Mouse (Mus musculus) bone marrow, adult 2 months (tissue): ENCODE results near the gene Adap1. TPM values are rescaled to one million over a fixed set of nuclear protein-coding genes. Genes with fewer than 3 reads are reported as not detected.
A peak's percentile ranks its signal among the peaks of the same experiment; 100 is the strongest.

ENCODE experiments used
- H3K27ac ChIP-seq: fragments of 200-500 bp; 2 replicates; pipeline ENCODE4 v1.5.1; 2012; ENCODE audit warnings: low read depth, mild to moderate bottlenecking, control low read depth, inconsistent platforms, low read length; ENCODE audit not compliant: control insufficient read depth, poor library complexity, insufficient read depth
- H3K4me1 ChIP-seq: fragments of 200-500 bp; 2 replicates; pipeline ENCODE4 v1.6.1; 2011; ENCODE audit warnings: low read length; ENCODE audit not compliant: control insufficient read depth, insufficient read depth
- H3K4me3 ChIP-seq: fragments of 200-500 bp; replicated peaks from 2 replicates; pipeline ENCODE3; 2011; ENCODE audit warnings: mild to moderate bottlenecking, low read depth, low read length, control low read depth; ENCODE audit not compliant: control insufficient read depth
- CTCF ChIP-seq: fragments of 200-500 bp; IDR thresholded peaks from 2 replicates; pipeline ENCODE4 v1.5.1; 2011; ENCODE audit warnings: low read length, control low read depth; ENCODE audit not compliant: control insufficient read depth, insufficient read depth
- POLR2A ChIP-seq: fragments of 200-500 bp; IDR thresholded peaks from 2 replicates; pipeline ENCODE4 v1.6.1; 2011; ENCODE audit warnings: low read depth, mild to moderate bottlenecking, control low read depth, low read length, borderline replicate concordance; ENCODE audit not compliant: control insufficient read depth
- WGBS: fragments of 180-500 bp; shearing (Covaris S2); methylation state at CpG from one replicate; pipeline ENCODE4 v1.1.7; 2018; 5-methylcytosine and 5-hydroxymethylcytosine counted together
- polyA plus RNA-seq: library from polyadenylated mRNA; stranded (reverse); fragments of >200 nt; gene quantifications from 2 replicates; pipeline ENCODE4 v1.2.4, GENCODE M21; 2011; ENCODE audit warnings: low replicate concordance; ENCODE audit not compliant: missing spikeins, insufficient read depth, insufficient read length

Gene Adap1
- polyA plus RNA-seq, 1 experiment: 26.4 TPM

GRCm38 (mm10) chr5:139252910-139253245 is 72.5 kb downstream of the Adap1 start:
- 1% methylated on average over 7 of the region's 7 CpGs for WGBS
- H3K4me3 ChIP-seq: peak overlapping the region; percentile 82
- TF ChIP-seq CTCF: no peak
- TF ChIP-seq POLR2A: no peak
- peak overlapping the region; percentile 92 for H3K27ac ChIP-seq
- peaks cover 6% of the 10 kb centered on the region for H3K4me1 ChIP-seq

DNA sequence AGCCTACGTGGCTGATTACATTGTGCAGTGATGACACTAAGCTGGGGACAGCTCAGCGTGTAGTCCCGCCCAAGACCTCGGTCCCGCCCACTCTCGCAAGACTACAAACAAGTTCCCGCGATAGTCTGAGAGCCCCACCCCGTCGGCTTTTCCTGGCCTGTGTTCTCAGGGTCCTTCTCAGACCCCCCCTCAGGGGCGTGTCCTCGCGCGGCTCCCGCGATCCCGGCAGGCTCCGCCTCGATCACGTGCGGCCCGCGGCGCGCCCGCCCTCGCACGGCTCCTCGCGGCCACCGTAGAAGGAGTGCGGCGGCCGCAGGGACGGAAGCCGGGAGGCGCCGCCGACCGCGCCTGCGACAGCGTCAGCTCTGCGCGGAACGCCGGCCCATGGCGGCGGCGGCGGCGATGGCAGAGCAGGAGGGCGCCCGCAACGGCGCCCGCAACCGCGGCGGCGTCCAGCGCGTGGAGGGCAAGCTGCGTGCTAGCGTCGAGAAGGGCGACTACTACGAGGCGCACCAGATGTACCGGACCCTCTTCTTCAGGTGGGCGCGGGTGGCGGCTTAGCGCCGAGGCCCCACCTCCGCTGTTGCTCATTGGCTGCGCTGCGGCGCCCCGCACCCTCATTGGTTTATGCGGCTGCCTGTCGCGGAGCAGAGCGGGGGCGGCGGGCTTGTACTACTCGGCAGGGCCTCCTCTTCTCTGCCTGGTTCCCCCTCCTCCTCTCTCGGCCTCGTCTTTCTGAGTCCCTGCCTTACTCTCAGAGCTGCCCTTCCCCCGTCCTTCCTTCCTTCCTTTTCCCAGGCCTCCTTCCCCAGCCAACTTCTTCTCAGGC is 73.1 kb downstream of the Adap1 start, which contains the start of gene Get4:
Get4 (plus strand) TSS at position 244 of the 829 bp plus-strand sequence.
- H3K4me1 ChIP-seq: peaks cover 6% of the 10 kb centered on the region
- under 1% methylated on average over 90 of the region's 90 CpGs for WGBS
- TF ChIP-seq POLR2A: peak; percentile 58; the same call in 1 of the 2 replicates
- no peak for TF ChIP-seq CTCF

DNA sequence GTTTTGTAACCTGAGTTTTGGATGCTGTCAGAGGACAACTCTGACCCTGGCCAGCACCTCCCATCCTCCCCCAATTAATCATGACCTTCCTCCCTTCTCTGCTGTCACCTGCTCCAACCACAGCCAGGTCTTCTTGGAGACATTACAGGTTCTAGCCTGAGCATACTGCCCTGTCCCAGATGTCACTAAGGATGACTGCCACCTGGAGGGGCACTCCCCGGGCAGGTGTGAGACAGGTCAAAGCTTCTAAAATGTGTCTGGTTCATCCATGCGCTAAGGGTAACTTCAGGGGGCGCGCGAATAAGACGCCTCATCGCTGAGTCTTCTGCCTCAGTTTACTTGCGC is 73.7 kb downstream of the Adap1 start:
- Histone ChIP-seq H3K27ac (peak overlapping the region; percentile 9; the same call in 1 of the 2 replicates), H3K4me1 (peaks cover 6% of the 10 kb centered on the region), H3K4me3 (peak overlapping the region; percentile 34)
- TF ChIP-seq POLR2A: no peak
- no peak for TF ChIP-seq CTCF
- WGBS: under 1% methylated on average over 8 of the region's 8 CpGs

More for the DNA sequence above, 73.1 kb downstream of the Adap1 start, which contains the start of gene Get4:
- Histone ChIP-seq H3K27ac (peak within 1 kb of the TSS; percentile 92), H3K4me3 (peak within 1 kb of the TSS; percentile 82)

GRCm38 (mm10) chr5:139251279-139251678 is 74.1 kb downstream of the Adap1 start:
- H3K4me3 ChIP-seq: no peak overlapping the region
- TF ChIP-seq POLR2A (no peak), CTCF (no peak)
- WGBS: 86% methylated on average over 7 of the region's 7 CpGs
- peaks cover 5% of the 10 kb centered on the region for H3K4me1 ChIP-seq
- H3K27ac ChIP-seq: no peak overlapping the region

DNA sequence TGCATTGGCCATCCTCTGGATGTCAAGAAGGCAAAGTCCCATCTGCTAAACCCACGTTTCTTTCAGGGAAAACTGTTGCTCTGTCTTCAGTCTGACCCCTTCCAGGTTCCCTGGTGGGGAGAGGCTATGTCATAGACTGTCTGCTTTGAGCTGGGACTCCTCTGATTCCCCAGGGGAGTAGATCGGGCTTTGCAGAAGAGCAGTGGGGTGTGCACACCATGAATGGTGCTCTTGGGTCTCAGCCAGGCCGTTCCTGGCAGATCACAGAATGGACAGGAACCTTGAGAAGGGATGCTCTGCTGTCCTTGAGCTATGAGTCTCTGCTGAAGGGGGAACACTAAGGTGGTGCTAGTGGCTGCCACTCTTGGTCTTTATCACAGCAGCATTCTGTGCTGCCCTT is 76.6 kb downstream of the Adap1 start:
- no peak overlapping the region for H3K4me3 ChIP-seq
- peaks cover 4% of the 10 kb centered on the region for H3K4me1 ChIP-seq
- 81% methylated on average over 3 of the region's 3 CpGs for WGBS
- no peak overlapping the region for H3K27ac ChIP-seq
- TF ChIP-seq CTCF: no peak

- Histone ChIP-seq H3K4me3 (no peak overlapping the region), H3K4me1 (no peaks in the 10 kb centered on the region), H3K27ac (no peak overlapping the region)
- TF ChIP-seq CTCF (no peak), POLR2A (no peak)
- 74% methylated on average over 3 of the region's 3 CpGs for WGBS
Observed at GRCm38 (mm10) chr5:139247767-139248166, 77.7 kb downstream of the Adap1 start.

DNA sequence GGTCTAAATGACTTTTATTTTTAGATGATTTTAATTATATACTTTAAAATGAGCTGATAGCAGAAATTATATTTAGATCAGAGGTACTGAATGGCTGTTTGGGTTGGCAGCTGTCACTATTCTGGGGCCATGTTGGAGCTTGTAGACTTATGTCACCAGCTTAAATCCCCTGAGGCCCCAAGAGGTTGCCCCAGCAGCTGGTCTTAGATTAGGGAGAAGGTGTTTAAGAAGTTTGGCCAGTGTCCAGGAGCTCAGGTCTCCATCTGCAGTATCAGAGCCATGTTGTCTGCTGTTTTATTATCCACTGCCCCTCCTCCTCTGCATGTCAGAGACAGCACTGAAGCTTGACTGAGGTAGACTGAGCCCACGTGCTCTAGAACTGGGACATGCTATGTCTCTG is 82.0 kb downstream of the Adap1 start:
- H3K4me3 ChIP-seq: no peak overlapping the region
- WGBS: 64% methylated on average over 1 of the region's 1 CpGs
- H3K27ac ChIP-seq: no peak overlapping the region
- TF ChIP-seq CTCF (no peak), POLR2A (no peak)
- no peaks in the 10 kb centered on the region for H3K4me1 ChIP-seq

DNA sequence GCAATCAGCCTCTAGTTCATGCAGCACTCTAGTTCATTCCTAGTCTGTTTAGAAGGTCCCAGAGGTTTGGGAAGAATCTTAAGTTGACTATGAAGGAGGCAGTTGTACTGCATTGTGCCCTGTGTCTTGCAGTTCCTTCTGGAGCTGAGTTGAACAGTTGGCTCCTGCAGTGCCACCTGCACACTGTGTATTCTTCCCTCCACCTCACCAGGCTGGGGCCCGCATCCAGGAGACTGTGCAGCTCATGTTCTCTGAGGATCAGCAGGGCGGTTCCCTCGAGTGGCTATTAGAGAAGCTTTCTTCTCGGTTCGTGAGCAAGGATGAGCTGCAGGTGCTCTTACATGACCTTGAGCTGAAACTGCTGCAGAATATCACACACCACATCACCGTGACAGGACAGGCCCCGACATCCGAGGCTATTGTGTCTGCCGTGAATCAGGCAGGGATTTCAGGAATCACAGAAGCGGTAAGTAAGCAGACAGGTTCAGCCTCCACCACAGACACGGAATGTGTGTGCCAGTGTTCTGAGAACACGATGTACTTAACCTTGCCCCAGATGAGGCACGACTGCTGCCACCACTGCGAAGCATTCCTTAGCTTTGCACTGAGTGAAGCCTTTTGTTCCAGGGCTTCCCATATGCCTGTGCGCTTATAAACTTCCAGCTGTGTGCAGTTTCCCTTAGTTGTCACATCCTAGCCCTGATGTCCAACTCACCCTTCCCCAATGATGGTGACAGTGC is 84.2 kb downstream of the Adap1 start:
- no peak for TF ChIP-seq POLR2A
- TF ChIP-seq CTCF: no peak
- Histone ChIP-seq H3K4me3 (no peak overlapping the region), H3K27ac (no peak overlapping the region), H3K4me1 (no peaks in the 10 kb centered on the region)
- 91% methylated on average over 15 of the region's 15 CpGs for WGBS
